Comparison of ENCODE assay signal across 16 mouse cellular contexts in genomic region chr10:92606761-92607160, GRCm38 (mm10).
DNase-seq lines count a peak whose midpoint lies in the region; ATAC-seq lines count a peak whose summit lies in the region.
"Had no signal": no experiment of that assay in that cellular context is flagged by ENCODE, and none has a peak within 500 bp of the region (broad histone marks: within the 10 kb centered on the region; RNA-seq: fewer than 3 reads in every experiment).

No protein-coding gene starts in this region.

- intact Hi-C loops in left cerebral cortex, postnatal 4 days (cut with DNase I) = no loop called here
- intact Hi-C loops in left cerebral cortex, postnatal 14 days (cut with DNase I) = no loop called here
- intact Hi-C loops in heart, postnatal 36 days (cut with DNase I) = no loop called here

- no peak for ATAC-seq in megakaryocyte, adult 5-6 weeks (ENCODE audit: poor library complexity, severe bottlenecking)
- ATAC-seq: CD4-positive, CD25-positive, alpha-beta regulatory T cell, adult 4 months; forebrain, embryonic 16.5 days; lung, postnatal 0 days had no signal

- DNase-seq in left cerebral cortex, adult 11 months (ENCODE audit: low spot score) = peak; percentile 4
- DNase-seq in left cerebral cortex, postnatal 4 days = no peak
- DNase-seq in 3T3-L1 (ENCODE audit: low read depth, low spot score) = peak; percentile 9
- DNase-seq in Muller cell, postnatal 12 days (ENCODE audit: inconsistent ontology term) = peak; percentile 14
- peak; percentile 12 to 51 for DNase-seq in left cerebral cortex, postnatal 14 days (ENCODE audit: low spot score in 2 of 2)
- no peak for DNase-seq in heart, postnatal 36 days
- DNase-seq: cerebellum, postnatal 10 days; gastrocnemius, postnatal 14 days; heart, postnatal 14 days; kidney, adult 2 months; kidney, postnatal 14 days; layer of hippocampus, adult 9-11 months had no signal

Comparison
In these comparisons a context has a peak if more than half of its experiments do, and no peak if none do; other contexts are left out.
1. DNase-seq: peak in left cerebral cortex, adult 11 months (single experiment), 3T3-L1 (single experiment), Muller cell, postnatal 12 days (single experiment) and left cerebral cortex, postnatal 14 days (2 of 2); none in left cerebral cortex, postnatal 4 days (single experiment) and heart, postnatal 36 days (0 of 2).